Mouse (Mus musculus): ENCODE data around the gene Emp2.
"Not testable (repeated sequence)": the region's sequence is repeated elsewhere in the genome, so short reads cannot be mapped to it uniquely, and the experiment has no call there.

The Emp2 gene

GRCm38 (mm10) chr16:10317197-10317544, 3.4 kb upstream of the Emp2 start:
- no peak for DNase-seq (ENCODE audit: extremely low spot score)

DNA sequence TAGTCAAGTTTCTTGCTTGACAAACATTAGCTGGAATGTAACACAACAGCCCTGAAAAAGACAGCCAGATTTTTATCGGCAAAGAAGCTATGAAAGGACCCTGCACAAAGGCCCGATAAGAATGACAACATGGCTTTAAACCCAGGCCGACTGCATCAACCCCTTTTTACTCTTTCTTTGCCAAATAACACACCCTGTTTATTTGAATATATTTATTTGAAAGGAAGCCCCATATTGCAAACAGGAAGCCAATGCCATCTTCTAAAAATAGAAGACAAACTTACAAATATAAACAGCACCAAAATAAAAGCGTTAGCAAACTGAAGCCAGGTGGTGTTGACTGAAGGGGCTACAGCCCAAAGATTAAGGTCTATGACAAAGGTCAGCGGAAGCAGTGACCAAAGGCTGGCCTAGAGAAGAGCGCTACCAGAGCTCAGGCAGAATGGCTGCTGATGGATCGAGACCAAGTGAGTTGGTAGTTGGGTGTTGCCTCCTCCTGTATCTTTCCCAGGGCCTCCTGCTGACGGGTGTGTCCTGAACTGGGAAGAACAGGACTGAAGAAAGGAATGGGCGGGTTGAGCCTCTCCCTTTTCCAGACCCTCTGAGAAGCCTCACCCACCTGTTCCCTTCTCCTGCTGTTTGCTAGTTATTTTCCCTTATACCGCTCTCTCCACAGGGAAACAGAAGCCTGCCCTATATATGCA, 2.9 kb upstream of the Emp2 start:
- DNase-seq (ENCODE audit: extremely low spot score), result no peak

DNA sequence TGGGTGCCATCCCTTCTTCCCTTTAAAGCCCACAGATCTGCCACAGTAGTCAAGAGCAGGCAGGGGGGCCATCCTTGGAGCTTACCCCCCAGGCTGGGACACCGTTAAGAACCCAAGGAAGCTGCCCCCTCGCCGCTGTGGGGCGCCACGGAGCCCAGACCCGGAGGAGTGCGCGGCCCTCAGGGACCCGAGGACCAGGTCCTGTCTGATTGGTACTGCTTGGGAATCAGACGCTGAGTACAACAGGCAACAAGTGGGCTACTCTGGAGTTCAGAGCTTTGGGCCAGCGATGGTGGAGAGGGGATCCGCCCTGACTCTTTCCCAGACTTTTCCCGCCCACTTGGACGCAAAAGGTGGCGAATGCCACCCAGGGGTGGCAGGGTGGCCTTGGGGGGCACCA, 542 bp downstream of the Emp2 start:
- DNase-seq (ENCODE audit: extremely low spot score), result peak; percentile 27

- no peak for DNase-seq (ENCODE audit: extremely low spot score)
These were observed 1.8 kb downstream of the Emp2 start for GRCm38 (mm10) chr16:10311989-10312388.

DNA sequence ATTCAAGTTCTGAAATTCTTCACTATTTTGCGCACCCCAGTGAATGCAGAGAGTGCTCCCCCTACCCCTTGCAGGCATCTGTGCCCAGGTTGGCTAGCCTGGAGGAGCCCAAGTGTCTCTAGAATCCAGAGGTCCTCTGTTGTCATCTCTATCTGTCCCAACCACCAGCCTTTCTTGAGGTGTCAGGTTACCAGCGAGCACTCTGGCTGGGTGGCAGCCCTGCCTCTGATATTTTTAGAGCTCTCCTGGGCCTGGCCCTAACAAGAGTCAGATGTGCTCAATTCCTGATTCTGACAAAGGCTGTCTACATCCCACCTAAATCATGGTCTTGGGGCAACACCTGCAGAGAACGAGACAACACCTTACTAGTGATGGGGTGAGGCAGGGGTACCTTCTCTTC, 2.7 kb downstream of the Emp2 start:
- no peak for DNase-seq (ENCODE audit: extremely low spot score)

- DNase-seq (ENCODE audit: extremely low spot score), result no peak
These were observed 3.3 kb downstream of the Emp2 start for GRCm38 (mm10) chr16:10310507-10310906.

- no peak for DNase-seq (ENCODE audit: extremely low spot score)
These were observed 6.4 kb downstream of the Emp2 start for GRCm38 (mm10) chr16:10307351-10307750.

- no peak for DNase-seq (ENCODE audit: extremely low spot score)
These were observed 7.7 kb downstream of the Emp2 start for GRCm38 (mm10) chr16:10306101-10306500.

- no peak for DNase-seq (ENCODE audit: extremely low spot score)
These were observed 12.4 kb downstream of the Emp2 start for GRCm38 (mm10) chr16:10301337-10301736.

DNA sequence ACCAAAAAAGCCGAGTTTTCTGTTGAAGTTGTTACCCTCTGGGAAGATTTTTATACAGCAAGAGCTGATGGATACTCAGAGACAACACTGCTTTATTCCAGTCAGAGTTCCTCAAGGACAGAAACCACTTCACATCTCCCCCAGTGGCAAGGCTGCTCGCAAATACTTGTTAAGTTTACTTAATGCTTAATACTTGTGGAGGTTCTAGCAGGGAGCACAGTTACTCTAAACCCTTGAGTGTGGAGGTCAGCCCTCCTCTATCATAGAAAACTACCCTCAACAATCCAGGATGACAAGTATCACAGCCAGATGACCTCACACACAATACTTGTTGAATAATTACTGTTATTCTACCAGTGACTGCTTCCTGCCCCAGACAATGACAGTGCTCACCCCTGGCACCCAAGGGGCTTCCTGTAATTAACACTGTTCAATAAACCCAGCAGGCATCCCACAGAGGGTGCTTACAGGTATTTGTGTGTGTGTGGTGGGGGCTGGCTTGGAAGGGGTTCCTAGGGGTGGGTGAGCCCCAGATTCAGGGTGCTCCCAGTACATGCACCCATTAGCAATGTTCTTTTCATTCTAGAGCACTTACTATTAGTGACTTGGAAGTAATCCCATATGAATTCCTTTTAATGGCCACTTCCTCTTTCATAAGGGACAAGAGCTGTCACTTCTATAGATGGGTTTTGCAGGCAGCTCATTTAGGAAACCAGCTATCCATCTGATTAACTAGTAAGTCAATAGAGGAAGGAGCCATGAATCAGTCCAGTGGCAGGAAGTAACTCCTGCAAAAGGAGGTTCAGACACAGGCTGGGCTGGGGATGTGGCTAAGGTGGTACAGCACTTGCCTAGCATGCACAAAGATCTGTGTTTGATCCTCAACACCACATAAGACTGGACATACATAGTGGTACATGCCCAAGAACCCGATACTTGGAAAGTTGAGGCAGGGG, 13.3 kb downstream of the Emp2 start:
- DNase-seq (ENCODE audit: extremely low spot score), result no peak

DNA sequence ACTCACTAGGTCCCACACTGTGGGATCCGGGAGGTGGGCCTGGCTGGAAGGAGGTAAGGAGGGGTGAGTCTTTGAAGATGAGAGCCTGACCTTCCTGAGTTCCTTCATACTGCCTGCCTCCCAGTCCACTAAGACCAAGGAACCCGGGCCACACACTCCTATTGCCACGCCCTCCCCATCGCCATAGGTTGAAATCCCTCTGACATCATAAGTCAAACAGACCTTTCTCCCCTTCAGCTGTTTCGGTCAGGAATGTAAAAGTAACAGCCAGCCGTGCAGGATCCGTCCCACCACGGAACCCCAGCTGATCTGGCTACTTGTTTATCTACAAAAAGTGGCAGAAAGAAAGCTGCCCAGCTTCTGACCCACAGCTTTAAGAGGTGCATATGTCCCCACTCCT, 14.1 kb downstream of the Emp2 start:
- no peak for DNase-seq (ENCODE audit: extremely low spot score)

DNA sequence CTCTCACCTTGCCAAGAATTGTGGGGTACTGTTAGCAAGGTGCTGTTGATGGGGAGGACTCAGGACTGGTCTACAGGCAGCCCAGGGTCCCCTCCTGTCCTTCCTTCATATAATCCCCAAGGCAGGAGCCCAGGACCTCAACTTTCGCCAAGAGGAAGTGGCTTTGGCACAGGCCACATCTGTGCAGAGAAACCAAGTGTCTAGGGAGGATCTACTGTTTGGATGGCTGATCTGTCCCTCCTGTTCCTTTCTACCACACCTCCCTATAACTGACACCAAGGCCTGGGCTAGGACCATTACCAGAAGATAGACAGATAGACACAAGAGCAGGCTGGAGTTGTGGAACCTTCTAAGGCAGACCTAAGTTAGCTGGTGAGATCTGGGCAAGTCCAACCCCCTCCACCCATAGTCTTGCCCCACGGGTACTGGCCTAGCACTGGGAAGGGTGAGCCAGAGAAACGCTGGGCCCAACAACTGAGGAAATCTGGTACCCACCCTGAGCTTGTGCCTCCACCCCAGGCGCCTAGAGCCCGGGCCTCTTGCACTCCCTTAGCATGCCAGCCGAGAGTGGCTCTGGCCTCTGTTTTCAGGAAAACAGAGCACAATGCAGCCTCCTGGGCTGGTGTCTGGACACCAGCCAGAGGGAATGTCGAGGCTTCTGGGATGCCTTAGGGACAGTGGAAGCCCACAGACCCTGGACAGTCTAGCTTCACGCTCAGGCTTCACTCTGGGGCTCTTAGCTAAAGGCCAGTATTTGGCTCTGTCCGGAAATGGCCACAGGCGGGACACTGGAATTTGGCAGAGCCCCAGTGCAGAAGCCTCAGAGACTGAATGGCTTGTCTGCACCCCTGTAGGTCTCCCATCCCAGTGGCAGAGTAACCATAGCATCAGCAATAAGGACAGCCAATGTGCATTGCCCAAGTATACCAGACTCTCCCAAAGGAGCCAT, 15.8 kb downstream of the Emp2 start:
- DNase-seq (ENCODE audit: extremely low spot score), result no peak

- DNase-seq (ENCODE audit: extremely low spot score), result no peak
These were observed 25.7 kb downstream of the Emp2 start for GRCm38 (mm10) chr16:10288115-10288514.

GRCm38 (mm10) chr16:10286513-10287268, 27.1 kb downstream of the Emp2 start:
- DNase-seq (ENCODE audit: extremely low spot score), result no peak

DNA sequence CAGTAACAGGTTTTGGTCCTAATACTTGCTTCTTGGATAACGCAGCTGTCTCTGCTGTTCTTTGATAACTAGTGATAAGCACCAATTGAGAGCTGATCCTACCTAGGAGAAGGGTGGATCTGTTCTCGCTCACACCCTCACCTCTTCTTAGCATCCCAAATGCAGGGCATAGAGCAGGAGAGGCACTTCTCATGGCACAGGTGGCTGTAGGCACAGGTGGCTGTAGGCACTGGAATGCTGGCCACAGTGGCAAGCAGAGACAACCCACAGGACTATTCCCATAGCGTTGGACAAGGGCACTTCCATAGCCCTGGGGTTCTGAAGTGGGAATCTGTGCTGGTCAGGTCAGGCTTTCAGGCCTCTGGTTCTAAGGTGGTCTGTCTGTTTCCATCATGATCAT, 31.9 kb downstream of the Emp2 start:
- no peak for DNase-seq (ENCODE audit: extremely low spot score)

DNA sequence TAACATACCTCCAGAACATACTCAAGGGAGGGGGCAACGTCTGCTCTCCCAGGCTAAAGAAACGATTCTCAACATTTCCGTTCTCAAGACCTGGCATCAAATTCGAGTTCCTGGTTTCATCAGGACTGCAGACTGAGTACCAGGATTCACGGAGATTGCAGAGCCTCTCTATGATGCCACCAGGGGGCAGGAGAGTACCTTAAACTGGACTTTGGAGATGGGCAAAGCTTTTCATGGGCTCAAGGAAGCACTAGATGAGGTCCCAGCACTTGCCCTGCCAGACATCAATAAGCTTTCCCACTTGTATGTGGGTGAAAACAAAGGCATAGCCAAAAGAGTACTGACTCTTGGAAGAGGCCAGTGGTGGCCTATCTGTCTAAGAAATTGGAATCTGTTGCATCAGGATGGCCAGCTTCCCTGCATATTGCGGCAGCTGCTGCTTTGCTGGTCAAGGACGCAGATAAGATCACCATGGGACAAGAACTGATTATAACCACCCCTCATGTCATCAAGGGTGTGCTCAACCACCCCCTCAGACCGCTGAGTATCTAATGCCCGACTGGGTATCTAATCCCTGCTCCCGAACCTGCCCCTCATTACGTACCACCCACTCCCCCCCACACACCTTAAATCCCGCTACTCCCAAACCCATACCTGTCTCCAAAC, 33.3 kb downstream of the Emp2 start:
- peak; percentile 63 for DNase-seq (ENCODE audit: extremely low spot score)

DNA sequence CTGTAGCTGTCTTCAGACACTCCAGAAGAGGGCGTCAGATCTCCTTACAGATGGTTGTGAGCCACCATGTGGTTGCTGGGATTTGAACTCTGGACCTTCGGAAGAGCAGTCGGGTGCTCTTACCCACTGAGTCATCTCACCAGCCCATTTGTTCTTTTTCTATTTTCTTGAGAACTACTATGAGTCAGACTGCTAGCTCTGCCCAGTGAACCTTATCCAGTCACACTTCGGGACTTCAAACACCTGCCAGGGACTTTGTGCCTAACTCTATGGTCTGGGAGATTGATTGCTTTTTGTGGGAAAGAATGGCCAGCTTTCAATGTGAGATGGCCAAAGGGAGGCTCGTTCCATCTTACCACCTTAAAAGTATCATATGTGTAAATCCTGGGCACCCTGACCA, 37.0 kb downstream of the Emp2 start:
- DNase-seq (ENCODE audit: extremely low spot score), result not testable (repeated sequence)

DNA sequence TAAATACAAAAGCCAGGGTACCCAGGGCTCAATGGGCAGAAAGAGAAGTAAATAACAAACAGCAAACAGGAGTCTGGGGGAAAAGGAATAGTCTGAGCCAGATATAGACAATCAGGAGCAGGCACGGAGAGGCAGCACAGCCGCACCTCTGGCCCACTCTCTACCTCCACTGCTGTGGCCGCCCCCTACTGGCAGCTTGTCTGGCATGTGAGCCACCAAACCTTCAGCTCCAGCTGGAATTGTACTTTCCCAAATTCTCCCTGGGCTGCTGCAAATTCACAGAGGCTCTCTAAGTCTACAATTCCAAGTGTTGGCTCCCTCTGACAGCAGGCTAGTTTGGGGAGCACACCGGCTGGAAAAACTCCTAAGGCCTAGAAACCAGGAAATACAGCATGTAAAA, 39.3 kb downstream of the Emp2 start:
- DNase-seq (ENCODE audit: extremely low spot score), result no peak

GRCm38 (mm10) chr16:10272256-10272655, 41.5 kb downstream of the Emp2 start:
- peak; percentile 27 for DNase-seq (ENCODE audit: extremely low spot score)

- peak; percentile 2 for DNase-seq (ENCODE audit: extremely low spot score)
These were observed 59.8 kb downstream of the Emp2 start for GRCm38 (mm10) chr16:10253993-10254392.

DNA sequence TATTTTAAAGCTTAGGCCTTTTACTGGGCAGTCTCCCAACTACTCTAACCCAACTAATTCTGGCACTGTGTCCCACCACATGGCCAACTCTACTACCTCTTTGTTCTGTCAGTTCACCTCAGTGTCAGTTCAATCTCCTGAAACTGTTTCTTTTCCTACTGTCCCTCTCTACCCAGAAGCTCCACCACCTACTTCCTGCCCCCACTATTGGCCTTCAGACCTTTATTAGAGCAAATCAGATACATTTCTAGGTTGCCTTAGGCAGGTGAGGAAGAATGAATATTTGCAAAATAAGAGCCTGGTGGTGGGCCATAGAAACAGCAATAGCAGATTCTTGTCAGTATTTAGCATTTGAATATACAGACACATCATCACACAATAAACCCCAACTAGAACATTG, 77.2 kb downstream of the Emp2 start:
- DNase-seq (ENCODE audit: extremely low spot score), result no peak
